Mouse (Mus musculus) spleen, postnatal 14 days (tissue): Measurements from ENCODE around the gene Stam.

Experiments used
- DNase-seq, 2 experiments: peaks; one replicate each; pipeline ENCODE4 v3.0.0; 2021 to 2022; ENCODE audit warnings: low spot score in 2 of 2

The Stam gene

DNA sequence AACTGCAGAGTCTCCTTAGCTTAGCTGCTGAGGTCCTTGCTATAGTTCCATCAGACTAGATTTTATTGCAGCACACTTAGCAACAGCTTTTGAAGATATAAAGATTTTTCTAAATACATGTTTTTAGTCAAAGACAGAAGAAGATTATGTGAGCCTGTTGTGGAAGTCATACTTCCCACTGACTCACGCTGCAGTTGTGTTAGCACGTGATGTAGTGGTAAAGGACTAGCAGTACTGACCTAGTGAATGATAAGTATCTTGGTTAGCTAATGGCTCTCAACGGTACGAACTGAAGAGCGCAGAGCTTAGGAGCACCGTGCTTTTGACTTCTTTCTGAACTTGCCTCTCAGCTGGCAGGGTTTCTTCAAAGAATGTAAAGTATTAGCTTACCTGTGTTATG lies 52.5 kb downstream of the Stam start:
- no peak for DNase-seq

DNA sequence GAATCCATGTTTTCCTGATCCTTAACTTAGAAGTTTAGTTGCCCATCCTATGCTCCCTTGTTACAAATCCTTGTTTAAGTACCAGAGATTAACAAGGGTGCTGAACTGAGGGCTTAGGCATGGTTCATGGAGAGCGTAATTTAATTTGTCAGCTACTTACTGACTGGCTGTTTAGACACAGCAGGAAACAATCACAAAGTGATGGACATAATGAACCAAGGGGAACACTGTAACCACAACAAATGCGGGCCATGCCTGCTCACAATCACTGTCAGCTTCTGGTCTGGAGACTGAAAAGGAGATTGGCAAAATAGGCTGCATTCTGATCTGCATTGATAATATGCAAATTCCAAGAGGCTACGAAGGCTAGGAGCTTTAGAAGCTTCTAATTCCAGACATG lies 53.7 kb downstream of the Stam start:
- DNase-seq = no peak

DNA sequence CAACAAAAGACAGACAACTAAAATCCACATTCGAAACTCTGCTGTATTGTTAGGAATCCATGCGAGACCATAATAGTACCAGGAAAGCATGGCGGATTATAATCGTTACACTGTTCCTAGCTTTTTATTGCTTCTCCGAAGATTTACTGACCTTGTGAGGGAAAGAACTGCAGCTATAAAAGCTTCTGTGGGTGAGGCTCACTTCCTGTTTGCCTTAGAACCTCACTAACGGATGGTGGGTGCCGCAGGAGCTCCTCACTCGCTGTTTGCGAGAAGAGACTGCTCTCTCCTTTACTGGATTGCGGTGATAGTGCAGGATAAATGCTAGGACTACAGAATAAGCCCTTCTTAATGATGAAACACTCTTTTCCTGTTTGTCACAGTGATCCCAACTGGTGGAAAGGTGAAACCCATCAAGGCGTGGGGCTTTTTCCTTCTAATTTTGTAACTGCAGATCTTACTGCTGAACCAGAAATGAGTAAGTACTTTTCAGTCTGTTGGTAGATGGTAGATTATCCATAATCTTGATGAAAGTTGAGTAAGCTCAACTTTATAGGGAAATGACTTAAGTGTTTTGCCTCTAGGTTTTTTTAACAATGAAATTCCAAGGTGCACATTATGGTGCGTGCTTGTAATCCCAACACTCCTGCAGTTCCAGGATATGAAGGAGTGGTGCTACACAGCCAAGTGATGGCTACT lies 56.9 kb downstream of the Stam start:
- no peak for DNase-seq

DNA sequence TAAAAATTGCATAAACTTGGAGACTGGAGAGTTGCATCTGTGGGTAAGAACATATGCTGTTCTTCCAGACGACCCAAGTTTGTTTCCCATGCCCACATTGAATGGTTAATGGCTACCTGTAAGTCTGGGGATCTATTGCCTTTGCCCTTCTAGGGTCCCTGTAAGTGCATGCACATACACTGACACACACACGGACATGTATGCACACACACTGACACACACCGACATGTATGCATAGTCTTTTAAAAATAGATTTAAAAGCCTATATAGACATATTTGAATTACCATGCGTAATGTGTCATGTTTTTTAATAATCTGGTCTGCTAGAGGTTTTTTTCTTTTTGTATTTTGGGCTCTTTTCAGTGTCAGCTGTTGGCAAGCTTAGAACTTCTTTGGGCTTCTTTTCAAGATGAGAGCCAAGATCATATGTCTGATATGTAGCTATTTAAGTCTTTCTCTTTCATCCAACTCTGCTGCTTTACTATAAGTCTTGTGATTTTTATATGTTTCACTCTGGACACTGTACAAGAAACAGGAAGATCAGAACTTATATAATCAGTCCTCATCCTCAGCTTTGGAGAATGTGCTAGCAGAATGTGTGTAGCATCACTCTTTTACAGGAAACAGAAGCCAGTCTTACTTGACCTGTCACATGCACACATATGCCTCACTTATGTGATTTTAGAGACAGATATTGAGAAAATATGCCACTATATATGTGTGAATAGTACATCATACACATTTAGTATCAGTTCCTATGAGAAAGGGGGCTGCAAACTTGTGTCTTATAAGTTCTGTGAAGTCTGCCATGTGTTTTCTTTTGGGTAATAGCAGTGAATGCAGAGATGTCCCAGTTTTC lies 58.8 kb downstream of the Stam start:
- DNase-seq = no peak

DNA sequence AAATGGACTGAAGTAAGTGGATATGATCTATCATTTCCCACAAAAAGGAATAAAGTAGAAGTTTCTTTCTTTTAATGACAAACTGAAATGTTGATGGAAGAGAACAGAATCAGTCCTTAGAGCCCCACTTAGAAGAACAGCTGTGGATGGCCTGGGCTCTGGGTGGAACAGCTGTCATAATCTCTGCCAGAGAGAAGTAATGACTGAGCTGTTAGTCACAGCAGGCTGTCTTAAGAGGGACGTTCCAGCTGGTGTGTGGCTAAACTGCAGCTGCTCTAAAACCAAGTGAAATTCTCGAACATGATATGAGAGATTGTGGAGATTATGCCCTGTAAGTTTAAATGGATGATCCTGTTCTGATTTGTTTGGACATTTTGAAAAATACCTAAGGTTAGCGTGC lies 63.0 kb downstream of the Stam start:
- no peak for DNase-seq

DNA sequence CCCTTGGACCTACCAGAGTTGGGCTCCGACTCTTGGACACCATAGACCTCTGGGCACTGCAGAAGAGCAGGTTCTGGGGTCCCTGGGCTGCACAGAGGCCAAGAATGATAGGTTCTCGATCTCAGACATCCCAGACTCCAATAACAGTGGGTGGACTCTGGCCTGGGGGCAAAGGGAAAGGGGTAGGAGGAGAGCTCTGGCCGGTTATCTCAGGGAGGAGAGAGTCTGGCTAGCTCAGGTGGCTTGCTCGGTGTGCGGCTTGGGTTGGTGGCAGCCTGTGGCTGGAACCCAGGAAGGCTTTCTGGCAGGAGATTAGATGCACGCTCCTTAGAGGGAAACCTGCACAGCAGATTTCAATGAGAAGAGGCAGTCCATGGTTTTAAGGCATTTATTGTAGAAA lies 65.7 kb downstream of the Stam start:
- DNase-seq = no peak

DNA sequence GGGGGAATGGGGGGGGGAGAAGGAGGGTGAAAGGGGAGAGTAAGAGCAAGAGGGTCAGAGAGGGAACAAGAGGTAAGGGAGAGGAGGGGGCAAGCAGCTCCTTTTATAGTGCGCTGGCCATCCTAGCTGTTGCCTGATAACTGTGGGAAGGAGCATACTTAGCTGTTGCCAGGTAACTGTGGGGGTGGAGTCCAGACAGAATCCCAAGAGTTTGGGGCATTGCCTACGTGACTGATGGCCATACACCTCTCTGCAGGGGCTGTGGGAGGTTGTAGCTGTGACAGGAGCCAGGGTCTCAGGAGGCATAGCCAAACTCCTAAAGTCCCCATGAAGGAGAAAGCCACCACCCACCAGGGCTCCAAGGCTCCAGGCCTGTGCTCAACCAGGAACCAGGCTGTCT lies 66.1 kb downstream of the Stam start:
- DNase-seq = no peak

DNA sequence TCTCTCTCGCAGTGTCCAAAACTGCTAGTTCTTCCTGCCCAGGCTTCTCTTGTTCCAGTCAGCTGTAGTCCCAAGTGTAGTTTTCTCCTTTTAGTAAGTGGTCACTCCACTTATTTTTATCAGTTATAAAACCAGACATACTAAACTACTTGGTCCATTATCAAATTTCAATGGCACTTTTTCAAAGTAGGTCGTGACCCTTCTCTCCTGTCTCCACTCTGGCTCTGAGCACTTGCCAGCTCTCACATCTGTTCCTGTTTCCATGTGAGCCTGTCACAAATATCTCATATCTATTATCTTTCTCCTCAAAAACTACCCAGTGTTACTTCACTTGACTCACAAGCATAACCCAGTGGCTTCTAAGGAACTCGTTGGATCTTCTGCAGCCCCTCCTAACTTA lies 71.4 kb downstream of the Stam start:
- no peak for DNase-seq

DNA sequence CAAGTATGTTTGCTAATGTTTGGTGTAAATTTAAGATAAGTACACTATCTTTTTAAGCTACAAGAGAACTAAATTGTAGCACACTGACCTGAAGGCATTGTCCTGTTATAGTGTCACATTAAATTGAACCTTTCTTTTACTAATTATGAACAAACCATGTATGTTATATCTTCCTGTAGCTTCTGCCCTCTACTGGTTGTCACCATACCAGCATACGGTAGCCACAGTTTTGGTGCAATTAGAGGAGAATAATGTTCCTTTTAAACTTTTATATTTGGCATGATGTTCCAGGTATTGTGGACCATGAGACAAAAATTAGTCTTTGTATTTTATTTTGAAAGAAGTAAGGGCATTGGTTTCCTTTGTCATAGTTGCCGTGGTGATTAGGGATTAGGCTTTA lies 73.0 kb downstream of the Stam start:
- DNase-seq = no peak

DNA sequence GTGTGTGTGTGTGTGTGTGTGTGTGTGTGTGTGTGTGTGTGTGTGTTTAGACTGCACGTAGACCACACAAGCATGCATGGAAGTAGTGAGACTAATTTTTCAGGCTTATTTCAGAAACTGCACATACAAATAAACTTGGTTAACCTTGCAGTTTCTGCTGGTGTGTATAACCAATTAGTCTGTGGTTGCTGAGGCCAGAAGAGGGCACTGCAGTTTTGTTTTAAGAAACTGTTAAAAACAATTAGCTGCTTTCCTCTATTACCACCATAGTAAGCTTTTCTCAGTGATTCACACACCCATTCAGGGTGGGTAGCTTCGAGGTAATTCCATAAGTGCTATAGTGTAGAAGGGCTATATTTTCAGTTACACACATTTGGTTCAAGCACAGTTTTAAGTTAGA lies 76.9 kb downstream of the Stam start:
- no peak for DNase-seq

DNA sequence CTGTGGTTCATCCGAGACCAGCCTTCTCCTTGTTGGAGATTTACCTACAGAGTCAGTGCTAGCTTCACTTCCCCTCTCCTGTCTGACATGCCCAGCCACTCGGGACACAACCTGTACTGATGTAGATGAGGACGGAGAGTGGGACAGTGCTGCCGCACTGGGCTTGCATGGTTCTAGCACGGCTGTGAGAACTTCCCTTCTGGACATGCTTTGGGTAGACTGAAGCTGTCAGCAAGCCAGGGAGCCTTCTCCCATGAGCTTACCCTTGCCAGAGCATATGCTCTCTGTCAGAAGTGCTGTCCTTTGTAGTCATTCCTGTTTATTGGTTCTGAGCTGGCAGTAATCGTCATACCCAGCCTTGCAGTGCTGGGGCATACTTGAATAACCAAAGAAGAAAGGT lies 78.0 kb downstream of the Stam start:
- DNase-seq = no peak

DNA sequence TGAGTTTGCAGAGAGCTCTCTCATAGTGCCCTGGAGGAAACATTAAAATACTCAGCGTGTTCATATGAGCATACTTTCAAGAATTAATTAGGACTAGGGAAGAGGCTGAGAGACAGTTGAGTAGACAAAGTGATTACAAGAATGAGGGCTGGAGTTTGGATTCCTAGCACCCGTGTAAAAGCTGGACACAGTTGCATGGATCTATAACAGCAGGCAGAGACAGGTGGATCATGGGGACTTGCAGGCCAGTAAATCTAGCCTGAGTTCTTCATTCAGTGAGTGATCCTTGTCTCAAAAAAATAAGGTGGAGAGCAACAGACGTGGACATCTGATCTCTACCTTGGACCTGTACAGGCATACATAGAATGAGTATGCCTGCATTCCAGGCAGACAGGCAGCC lies 85.1 kb downstream of the Stam start:
- DNase-seq = no peak

DNA sequence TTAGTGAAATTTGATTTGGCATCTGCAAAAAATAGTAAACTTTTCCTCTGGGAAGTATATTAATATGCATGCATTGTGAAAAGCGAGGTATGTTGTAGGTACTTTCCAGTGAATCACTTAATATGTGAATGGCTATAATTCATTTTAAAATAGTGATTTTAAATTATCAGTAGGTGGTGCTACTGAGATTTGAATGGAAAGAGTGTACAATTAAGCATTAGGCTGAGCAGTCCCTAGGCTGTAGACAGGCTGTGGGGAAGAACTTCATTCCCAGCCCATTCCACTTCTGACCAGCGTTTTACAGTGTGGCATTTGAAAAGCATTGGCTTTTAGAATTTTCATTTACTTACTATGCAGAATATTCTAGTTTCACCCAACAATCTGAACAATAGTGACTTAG lies 85.9 kb downstream of the Stam start:
- DNase-seq = no peak

DNA sequence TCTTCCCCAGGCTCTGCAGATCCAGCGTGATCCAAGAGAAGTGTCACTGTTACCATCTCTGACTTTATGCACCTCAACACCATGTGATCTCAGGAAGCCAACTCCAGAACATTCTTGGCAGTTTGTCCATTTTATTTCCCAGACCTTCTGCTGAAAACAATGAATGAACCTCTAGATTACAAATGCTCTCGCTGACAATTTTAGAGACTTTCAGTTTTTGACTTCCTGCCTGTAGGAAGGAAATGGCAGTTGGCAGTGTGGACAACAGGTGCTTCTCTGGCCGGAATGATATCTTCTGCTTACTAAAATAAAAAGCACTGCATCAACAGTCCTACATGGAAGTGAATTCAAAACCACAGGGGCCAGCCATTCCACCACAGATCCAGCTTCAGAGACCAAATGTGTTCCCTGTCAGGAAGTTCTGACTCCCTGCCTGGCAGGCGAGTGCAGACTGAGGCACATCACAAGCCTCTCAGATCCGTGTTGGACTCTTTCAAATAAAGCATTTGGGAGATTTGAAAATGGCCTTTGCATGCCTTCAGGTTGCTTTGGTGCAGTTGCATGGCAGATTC lies 90.6 kb downstream of the Stam start:
- no peak for DNase-seq

DNA sequence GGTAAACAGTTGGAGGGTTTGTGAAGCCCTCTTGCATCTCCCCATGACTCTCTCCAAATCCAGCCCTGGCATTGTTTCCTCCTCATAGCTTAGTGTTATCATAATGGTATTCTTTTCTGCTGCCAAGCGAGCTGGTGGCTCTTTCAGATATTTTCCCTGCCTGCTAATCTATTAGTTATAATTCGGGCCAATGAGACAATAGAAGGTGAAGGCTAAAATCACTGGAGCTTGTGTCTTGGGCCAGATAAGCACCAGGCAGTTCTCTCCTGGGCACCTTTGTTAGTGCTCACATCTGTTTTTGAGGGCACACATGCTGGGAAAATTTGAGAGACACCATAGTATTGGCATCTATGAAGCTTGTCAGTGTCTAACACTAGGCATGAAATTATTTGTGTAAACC lies 91.2 kb downstream of the Stam start:
- no peak for DNase-seq

DNA sequence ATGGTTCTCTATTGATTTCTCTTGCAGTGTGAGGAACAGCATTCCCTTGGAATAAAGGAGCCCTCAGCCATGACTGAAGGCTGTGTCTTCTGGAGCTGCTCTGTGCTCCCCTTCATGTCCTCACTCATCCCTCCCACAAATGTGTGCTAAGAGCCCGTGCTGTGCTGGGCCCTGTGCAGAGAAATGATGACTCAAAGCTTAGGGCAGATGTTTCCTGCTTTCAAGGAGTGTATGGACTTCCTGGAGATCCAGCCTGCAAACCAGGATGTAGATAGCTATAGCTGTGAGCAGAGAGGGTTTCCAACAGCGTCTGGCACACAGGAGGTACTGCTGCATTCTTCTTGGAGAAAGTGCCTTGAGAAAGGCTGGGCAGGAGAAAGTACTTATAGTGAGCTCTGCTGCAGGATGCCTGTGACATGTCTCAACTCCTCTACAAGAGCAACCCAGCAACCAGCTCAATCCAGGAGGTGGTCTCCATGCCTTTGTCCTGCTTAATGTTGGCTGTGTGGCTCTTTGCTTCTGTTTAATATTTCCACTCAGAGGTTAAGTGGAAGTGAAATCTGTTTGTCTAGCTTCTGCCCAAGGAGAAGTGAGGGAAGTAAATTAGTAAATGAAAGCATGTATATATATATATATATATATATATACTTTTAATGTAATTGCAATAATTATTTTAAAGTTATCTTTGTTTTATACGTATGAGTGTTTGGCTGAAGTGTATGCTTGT lies 91.9 kb downstream of the Stam start:
- DNase-seq = no peak

DNA sequence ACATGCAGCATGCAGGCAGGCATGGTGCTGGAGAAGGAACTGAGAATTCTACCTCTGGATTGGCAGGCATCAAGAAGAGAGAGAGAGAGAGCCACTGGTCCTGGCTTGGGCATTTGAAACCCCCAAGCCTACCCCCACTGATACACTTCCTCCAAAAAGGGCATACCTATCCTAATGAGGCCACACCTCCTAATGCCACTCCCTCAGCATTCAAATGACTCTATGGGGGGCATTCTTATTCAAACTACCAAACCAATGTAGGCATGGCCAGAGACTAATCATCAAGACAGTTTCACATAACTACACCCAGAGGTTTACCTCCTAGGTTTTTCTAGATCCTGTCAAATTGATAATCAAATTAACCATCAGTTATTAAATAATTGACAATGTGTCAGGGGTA lies 93.8 kb downstream of the Stam start:
- no peak for DNase-seq

DNA sequence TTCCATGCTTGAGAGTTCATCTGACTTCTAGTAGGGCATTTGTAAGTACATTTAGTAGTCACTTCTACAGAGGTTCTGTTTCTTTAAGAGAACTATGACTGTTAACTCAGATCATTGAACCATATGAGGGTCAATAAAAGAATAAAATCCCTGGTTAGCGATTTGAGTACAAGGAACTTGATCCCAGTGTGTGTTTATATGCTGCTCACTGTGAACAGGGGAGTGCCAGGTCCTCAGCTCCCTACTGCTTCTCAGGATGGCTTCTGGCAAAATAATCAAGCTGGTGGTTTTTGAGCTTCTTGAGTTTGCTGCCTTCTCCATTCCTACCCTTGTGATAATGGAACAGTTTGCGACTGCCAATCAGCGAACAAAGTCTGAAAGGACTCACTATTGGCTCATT lies 100.4 kb downstream of the Stam start, which contains the start of gene Tmem236:
Tmem236 (plus strand) TSS at position 190 of the 400 bp plus-strand sequence.
- no peak for DNase-seq

DNA sequence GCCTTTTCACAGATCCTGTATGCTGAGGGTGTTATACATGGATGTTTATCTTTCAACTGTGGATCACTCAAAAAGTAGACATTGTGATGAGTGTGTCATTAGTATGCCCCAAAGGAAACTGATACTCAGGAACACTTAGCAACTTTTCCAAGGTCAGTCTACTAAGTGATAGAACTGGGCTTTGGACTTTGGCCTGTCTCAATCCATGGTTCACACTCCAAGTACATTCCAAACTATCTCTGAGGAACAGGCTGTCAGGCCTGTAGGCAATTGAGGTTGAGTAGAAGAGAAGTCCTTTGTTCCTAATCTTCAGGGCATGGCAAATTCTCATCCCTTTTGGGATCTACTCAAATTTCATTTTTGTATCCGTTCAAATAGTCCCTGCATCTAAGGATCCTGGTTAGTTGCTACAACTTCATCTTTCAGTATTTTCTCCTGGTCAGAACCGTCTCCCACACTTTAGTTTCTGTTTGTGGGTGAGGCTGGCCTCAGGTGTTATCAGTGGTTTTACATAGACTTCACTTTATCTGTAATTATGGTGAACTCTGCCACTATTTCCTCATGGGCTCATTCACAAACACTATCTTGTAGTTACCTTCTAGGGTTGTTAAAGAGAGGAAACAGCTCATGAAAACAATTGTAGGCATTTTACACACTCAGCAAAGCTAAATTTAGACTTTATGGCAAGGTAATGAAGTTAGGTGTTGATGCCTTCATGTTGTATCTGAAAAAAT lies 102.7 kb downstream of the Stam start:
- no peak for DNase-seq

DNA sequence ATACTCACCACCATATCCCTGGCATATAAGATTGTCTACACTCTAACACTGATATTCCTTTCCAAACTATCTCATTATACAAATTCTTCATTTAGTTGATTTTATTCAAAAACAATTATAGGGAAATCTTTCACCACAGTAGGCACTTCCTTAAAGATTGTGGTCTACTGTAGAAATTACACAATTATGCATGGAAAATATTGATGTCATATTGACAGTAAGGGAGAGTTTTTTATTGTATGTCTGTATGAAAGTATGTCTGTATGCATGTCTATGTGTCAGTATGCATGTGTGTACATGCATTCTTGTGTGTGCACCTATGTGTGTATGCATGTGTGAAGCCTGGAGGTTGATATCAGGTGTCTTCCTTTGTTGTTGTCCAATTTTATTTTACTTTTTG lies 110.5 kb downstream of the Stam start:
- no peak for DNase-seq

DNA sequence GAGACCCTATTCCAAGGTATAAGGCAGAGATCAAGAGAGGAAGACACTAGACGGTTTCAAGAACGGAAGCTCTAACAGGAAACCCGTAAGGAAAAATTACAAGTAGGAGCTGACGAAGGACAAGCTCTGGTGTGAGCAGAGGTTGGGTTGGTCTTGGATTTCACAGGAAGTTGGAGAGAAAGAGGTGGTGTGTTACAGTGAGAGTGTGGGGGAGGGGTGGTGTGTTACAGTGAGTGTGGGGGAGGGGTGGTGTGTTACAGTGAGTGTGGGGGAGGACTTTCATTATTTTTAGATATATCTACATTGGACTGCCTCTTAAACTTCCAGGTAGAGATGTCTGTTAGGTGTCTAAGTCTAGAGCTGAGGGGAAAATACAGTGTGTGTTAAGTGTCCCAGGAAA lies 116.8 kb downstream of the Stam start:
- no peak for DNase-seq

DNA sequence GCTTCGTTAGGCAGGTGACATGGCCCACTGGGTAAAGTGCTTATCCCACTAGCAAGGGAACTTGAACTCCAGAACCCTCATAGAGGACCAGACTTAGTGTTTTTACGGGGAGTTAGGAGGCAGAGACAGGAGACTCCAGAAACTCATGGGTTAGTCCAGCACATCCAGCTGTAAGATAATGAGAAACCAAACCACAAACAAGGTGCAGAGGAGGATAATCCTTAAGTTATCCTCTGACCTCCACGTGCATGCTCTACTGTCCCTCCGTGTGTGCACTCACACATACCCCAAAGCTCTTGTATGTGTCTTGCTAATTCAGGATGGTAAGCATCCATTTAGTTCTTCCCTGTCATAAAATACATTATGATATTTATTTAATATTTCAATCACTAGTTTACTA lies 117.7 kb downstream of the Stam start:
- DNase-seq = no peak
